Mouse (Mus musculus): ENCODE measurements around the gene Gprasp2.
A peak's percentile ranks its signal among the peaks of the same experiment; 100 is the strongest.
"Not testable (repeated sequence)": the region's sequence is repeated elsewhere in the genome, so short reads cannot be mapped to it uniquely, and the experiment has no call there.

Gene Gprasp2

DNA sequence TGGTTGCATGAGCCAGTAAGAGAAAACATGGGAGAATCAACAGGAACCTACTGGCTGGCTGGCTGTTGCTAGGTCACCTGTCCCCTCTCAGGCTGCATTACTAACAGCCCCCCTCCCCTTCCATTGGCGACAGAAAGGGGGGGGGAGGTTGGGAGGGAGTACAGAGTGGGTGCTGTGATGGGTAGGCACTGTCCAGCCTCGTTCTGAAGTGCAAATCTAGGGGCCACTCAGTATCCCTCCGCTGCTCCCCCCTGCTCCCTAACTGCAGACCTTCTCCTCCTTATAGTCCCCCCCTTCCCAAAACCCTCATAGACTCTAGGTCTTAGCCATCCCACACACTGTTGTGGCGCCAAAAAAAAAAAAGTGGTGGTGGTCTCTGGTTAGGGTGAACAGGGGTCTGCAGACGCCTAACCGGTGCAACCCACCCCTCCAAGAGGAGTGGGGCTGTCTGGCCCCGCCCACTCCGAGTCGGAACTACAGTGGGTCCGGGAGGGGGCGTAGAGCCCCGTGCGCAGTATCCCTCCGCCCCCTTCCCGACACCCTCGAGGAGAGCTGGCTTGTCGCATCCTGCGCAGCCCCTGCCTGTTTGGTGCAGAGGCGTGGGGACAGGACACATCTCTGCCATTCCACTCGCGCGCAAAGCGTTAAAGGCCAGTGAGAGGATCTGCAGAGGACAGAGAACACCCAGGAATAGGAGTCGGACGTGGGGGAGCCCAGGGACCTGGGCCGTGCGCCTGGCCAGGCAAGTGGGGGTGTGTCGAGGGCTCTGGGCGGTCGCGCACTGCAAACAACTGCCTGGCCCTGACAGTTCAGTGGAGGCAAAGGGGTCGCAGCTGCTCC lies at the start of gene Gprasp2:
Gprasp2 (plus strand) TSS at position 514 of the 840 bp plus-strand sequence.
- peak in 1 of 2 experiments; percentile 43 for DNase-seq (ENCODE audit: low spot score in 2 of 2)

DNA sequence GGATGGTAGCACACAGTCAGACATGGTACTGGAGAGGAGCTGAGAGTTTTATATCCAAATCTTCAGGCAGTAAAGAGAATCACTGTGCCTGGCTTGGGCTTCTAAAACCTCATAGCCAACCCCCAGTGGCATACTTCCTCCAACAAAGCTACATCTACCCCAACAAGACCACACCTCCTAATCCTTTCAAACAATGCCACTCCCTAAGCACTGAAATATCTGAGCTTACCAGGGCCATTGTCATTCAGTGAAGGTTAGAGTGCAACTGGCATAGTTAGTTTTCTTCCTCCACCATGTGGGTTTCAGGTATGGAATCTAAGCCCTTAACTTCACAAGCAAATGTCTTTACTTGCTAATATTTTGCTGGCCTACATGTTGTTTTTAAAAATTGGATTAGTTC lies 47.3 kb upstream of the Gprasp2 start:
- no peak for DNase-seq (ENCODE audit: low spot score in 2 of 2)

DNA sequence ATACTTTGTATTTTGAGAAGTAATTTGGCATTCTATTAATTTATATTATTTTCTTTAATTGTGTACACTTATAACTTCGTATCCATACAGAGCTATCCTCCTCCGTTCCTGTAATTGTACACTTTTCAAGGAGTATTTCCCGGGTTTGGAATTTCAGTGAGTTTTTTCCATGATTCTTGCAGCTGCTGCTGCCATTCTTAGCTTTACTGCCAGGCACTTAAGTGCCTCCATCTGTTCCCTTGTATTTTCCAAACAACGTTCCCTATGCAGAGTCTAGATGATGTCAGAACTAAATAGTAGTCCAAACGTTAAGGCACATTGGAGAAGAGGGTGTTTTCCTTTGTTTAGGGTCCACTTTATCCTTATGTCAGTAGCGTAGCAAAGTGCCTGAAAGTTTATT lies 46.5 kb upstream of the Gprasp2 start:
- no peak for DNase-seq (ENCODE audit: low spot score in 2 of 2)

DNA sequence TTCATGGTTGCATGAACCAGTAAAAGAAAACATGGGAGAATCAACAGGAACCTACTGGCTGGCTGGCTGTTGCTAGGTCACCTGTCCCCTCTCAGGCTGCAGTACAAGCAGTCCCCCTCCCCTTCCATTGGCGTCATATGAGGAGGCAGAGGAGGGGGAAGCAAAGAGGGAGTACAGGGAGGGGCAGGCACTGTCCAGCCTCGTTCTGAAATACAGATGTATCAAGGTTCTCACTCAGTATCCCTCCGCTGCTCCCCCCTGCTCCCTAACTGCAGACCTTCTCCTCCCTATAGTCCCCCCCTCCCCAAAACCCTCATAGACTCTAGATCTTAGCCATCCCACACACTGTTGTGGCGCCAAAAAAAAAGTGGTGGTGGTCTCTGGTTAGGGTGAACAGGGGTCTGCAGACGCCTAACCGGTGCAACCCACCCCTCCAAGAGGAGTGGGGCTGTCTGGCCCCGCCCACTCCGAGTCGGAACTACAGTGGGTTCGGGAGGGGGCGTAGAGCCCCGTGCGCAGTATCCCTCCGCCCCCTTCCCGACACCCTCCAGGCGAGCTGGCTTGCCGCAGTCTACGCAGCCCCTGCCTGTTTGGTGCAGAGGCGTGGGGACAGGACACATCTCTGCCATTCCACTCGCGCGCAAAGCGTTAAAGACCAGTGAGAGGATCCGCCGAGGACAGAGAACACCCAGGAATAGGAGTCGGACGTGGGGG lies 43.1 kb upstream of the Gprasp2 start:
- peak in 1 of 2 experiments; percentile 67 for DNase-seq (ENCODE audit: low spot score in 2 of 2)

DNA sequence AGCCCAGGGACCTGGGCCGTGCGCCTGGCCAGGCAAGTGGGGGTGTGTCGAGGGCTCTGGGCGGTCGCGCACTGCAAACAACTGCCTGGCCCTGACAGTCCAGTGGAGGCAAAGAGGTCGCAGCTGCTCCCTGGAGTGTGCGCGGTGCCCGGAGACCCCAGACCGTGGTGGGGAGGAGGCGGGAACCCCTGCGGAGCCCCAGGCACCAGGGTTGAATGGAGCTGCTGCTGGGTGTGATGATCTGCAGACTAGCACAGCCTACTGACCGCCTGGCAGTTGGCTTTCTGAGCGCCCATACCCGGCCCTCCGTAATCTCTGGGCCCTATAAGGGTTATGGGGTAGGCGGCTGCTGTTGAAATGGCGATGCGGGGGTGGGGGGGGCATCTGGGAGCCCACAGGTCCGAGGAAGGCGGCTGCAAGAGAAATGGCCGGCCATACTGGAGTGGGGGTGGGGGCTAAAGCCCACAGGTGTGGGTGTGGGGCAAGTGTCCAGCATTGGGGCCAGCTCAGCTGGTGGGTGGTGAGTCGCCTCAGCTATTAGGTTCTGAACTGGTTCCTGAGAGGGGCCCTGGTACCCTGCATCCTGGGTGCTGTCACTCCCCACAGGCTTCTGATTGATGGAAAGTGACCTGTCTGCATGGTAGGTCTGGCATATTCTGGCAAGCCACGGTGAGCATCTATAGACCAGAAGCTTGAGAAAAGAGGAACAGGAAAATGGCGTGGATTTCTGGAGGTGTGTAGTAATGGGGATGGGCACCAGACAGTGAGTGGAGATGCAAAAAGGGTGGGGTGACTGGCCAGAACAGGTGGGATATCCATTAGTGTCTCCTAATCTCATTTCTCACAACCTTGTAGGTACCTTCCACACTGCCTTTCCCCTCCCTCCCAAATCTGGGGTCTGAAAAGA lies 42.3 kb upstream of the Gprasp2 start:
- not testable (repeated sequence) for DNase-seq (ENCODE audit: low spot score in 2 of 2)

DNA sequence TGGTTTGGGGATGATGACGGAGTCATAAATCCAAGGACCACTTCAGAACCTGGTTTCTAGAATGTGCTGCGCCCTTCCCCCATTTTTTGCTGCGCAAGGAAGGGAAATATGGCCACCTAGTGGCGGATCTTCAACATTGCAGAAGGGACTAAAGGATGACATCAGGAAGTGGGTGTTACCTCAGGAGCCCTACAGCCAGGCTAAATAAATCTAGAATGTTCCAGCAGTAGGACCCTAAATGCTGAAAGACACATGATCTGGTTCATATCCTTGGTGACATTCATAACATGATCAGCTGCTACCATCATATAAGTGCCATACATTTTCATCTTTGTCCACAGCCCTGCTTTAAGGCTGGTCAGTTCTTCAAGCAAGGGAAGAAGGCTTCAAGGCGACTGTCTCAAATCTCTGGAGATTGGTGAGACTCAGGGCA lies 41.6 kb upstream of the Gprasp2 start, which contains the start of gene Bhlhb9:
Bhlhb9 (plus strand) TSS at position 383 of the 433 bp plus-strand sequence.
- DNase-seq (ENCODE audit: low spot score in 2 of 2): peak in 1 of 2 experiments; percentile 25

DNA sequence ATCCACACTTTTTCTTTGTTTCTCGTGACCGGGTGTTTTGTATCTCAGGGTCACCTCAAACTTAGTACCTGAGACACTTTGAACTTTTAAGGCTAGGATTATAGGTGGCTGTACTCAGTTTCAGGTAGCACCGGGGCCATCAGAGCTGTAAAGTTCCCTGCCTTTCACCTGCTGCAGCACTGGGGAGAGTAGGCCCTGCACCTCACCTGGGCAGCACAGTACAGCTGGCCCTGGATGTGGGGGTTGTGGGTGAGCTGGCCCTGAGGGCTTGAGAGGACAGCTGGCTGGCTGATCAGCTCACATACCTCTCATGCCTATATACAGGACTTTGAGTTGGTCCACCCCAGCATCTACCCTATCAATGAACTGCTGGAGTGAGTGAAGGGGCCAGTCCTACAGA lies 34.7 kb upstream of the Gprasp2 start:
- no peak for DNase-seq (ENCODE audit: low spot score in 2 of 2)

DNA sequence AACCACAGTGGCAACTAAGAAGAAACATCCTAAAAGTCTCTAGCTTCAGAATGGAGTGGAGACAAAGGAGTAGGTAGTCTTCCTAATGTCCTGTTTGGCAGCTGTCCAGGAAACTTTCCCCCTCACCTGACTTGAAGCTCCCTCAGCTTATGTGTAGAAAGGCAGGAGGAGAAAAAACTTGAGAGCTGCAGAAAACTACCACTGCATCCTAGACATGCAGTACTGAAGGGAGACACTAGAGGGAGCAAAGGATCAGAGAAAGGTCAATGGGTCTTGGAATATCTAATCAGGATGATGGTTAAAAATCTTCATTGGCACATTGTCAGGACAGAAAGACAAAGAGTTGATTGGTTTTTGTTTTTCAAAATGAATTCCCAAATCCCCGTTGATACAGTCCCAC lies 33.1 kb upstream of the Gprasp2 start:
- no peak for DNase-seq (ENCODE audit: low spot score in 2 of 2)

DNA sequence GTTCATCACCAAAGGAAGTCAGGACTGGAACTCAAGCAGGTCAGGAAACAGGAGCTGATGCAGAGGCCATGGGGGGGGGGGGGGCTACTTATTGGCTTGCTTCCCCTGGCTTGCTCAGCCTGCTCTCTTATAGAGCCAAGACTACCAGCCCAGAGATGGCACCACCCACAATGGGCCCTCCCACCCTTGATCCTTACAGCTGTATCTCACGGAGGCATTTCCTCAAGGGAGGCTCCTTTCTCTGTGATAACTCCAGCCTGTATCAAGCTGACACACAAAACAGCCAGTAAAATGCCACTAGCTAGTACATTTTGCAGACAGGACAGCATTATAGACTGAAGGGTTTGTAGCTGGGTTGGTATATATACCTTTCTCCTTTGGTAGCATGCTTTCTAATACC lies 2.9 kb upstream of the Gprasp2 start:
- not testable (repeated sequence) for DNase-seq (ENCODE audit: low spot score in 2 of 2)

DNA sequence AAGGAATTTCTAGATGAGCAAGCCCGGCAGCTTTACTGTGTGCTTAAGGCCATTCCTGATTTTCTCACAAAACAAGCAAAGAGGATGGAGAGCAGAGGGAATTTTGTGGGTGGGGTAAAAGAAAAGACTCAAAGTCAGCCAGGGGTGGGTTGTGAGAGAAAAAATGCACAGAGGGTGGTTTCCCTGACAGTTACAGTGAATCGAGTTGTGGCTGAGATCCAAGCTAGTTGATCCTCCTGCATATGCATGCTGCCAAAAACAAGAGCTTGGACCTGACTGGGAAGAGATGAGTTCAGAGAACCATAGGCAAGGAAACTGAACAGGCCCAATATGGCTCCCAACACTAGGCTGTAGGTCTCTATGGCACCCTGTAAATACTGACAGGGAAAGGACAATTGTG lies 938 bp upstream of the Gprasp2 start:
- no peak for DNase-seq (ENCODE audit: low spot score in 2 of 2)

DNA sequence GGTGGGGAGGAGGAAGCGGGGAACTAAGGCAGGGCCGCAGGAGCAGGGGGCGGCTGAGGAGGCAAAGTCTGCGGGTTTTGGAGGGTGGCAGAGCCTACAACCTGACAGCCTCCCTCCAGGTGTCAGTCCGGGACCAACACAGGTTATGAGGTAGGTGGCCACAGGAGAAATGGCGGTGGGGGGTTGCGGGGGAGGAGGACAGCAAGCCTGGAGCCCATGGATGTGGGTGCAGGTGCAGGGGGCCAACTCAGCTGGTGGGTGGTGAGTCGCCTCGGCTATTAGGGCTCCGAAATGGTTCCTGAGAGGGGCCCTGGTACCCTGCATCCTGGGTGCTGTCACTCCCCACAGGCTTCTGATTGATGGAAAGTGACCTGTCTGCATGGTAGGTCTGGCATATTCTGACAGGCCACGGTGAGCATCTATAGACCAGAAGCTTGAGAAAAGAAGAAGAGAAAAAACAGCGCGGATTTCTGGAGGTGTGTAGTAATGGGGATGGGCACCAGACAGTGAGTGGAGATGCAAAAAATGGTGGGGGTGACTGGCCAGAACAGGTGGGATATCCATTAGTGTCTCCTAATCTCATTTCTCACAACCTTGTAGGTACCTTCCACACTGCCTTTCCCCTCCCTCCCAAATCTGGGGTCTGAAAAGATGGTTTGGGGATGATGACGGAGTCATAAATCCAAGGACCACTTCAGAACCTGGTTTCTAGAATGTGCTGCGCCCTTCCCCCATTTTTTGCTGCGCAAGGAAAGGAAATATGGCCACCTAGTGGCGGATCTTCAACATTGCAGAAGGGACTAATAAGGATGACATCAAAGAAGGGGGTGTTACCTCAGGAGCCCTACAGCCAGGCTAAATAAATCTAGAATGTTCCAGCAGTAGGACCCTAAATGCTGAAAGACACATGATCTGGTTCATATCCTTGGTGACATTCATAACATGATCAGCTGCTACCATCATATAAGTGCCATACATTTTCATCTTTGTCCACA lies 860 bp downstream of the Gprasp2 start:
- not testable (repeated sequence) for DNase-seq (ENCODE audit: low spot score in 2 of 2)

DNA sequence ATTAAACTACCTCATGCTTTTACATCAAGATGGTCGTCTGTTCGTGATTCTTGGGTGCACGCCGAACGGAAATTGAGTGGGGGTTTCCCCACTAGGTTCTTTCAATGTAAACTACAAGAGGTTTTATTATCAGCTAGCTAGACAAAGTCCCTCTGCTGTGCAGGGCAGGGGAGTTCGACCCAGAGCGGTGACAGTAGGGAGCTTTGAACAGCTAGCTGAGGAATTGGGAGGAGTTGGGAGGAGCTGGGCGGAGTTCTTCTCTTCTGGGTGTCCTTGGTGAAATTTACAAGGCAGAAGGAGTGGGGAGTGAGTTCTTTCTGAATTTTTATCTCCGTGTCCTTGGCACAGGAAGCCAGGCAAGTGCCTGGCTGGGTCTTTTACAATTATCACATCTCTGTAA lies 28.0 kb downstream of the Gprasp2 start:
- not testable (repeated sequence) for DNase-seq (ENCODE audit: low spot score in 2 of 2)

DNA sequence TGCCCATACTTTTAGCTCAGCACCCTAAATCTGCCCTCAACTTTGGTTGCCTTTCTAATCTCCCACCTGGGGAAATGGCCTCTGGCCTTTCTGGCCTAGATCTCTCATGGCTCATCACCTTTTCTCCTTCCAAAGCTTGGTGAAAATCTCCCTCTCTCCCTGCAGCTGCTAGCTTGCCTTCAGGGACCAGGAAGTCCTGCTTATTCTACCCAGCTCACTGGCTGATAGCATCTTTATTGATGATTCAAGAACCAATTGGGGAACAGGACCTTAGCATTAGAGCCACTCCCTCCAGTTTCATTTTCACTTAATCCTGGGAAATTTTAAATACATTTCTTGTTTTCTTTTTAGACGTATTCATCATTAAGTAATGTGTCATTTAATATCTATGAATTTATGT lies 37.8 kb downstream of the Gprasp2 start:
- DNase-seq (ENCODE audit: low spot score in 2 of 2): no peak

DNA sequence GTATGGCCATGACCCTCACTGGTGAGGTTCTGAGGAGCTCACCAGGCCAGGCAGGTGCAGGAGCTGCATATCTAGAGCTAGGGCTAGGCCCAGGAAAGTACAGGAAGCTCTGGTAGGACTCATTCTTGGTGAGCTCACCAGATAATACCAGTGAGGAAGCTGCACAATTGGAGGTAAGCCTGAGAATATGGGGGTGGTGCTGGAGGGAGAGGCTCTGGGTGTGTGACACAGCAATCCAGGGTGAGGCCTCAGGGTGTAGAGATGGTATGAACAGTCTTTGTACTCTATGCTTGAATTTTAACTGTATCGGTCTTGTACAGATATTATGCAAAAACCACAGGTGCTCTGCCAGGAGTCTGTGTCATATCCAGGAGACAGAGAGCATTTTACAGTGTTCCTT lies 40.8 kb downstream of the Gprasp2 start:
- no peak for DNase-seq (ENCODE audit: low spot score in 2 of 2)

DNA sequence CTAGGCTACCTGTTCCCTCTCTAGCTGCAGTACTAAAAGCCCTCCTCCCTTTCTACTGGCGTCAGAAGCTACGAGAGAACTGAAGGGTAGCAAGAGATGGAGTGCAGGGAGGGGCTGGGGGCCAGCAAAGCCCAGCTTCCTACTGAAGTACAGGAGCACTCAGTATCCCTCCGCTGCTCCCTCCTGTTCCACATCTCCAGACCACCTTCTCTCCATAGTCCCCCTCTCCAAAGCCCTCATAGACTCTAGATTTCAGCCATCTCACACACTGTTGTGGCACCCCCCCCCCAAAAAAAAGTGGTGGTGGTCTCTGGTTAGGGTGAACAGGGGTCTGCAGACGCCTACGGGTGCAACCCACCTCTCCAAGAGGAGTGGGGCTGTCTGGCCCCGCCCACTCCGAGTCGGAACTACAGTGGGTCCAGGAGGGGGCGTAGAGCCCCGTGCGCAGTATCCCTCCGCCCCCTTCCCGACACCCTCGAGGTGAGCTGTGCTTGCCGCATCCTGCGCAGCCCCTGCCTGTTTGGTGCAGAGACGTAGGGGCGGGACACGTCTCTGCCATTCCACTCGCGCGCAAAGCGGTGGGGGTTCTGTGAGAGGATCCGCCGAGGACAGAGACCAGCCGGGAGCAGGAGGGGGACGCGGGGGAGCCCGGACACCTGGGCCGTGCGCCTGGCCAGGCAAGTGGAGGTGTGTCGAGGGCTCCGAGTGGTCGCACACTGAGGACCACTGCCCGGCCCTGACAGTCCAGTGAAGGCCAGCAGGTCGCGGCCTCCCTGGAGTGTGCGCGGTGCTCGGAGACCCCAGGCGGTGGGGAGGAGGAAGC lies 46.8 kb downstream of the Gprasp2 start:
- peak; percentile 72 to 75 for DNase-seq (ENCODE audit: low spot score in 2 of 2)

DNA sequence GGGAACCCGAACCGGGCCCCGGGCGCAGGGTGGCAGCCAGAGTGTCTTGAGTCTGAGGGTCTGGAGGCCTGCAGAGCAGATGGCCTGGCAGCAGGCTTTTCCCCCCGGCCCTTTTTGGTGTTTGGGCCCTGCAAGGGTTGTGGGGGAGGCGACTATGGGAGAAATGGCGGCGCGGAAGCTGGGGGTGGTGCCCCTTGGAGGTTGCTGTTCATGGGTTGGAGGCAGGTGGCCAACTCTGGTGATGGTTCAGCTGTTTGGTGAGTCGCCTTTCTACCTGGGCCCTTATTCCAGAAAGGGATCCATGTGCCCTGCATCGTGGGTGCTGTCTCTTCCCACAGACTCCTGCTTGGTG lies 47.4 kb downstream of the Gprasp2 start:
- peak in 1 of 2 experiments; percentile 59 for DNase-seq (ENCODE audit: low spot score in 2 of 2)

Data from urinary bladder, postnatal 4 days (tissue).